Mouse (Mus musculus) brain, embryonic 14.5 days (tissue): Measurements from ENCODE around the gene Rflnb.

Source experiments
- CTCF ChIP-seq: fragments of 200-500 bp; IDR thresholded peaks from 2 replicates; pipeline ENCODE4 v1.5.1; 2012; ENCODE audit warnings: inconsistent platforms, mild to moderate bottlenecking, moderate library complexity, borderline replicate concordance; ENCODE audit not compliant: insufficient read depth, insufficient read length; ENCODE audit errors: extremely low read depth
- POLR2A ChIP-seq: fragments of 200-500 bp; IDR thresholded peaks from 2 replicates; pipeline ENCODE4 v1.6.1; 2012; ENCODE audit warnings: mild to moderate bottlenecking, inconsistent platforms, borderline replicate concordance; ENCODE audit not compliant: poor library complexity, insufficient read depth, insufficient read length, severe bottlenecking; ENCODE audit errors: extremely low read depth

DNA sequence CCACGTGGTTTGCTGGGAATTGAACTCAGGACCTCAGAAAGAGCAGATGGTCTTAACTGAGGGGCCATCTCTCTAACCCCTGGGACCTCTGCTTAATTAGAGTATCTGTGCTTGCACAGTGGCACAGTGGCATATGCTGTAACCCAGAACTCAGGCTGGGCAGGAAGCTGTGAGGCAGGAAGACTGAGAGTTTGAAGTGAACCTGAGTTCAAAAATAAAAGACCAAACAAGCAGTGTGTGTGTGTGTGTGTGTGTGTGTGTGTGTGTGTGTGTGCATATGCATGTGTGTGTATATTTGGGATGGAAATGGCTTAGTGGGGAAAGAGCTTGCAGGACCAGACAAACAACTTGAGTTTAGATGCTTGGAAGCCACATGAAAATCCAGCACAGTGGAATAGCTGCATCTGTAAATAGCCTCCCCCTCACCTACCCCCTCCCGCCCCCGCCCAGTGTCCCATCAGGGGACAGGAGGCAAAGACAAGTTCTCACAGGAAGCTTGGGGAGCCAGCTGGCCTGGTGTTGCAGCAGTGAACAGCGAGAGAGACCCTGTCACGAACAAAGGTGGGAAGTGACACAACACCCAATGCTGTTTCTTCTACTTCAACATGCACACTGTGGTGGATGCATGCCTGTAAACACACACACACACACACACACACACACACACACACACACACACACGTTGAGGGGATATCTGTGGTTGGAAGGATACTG lies 10.2 kb upstream of the Rflnb start:
- TF ChIP-seq CTCF (no peak), POLR2A (no peak)
